Mouse (Mus musculus) spleen, adult 18-20 months (tissue): Measurements from ENCODE around the gene Arhgap24.
A peak's percentile ranks its signal among the peaks of the same experiment; 100 is the strongest.

ENCODE experiments used
- DNase-seq, 2 experiments: peaks; one replicate each; pipeline ENCODE4 v3.0.0; 2022; ENCODE audit warnings: mixed read lengths in 2 of 2

Arhgap24 gene

GRCm38 (mm10) chr5:102749020-102749419, 267.8 kb downstream of the Arhgap24 start:
- DNase-seq = no peak

GRCm38 (mm10) chr5:102750674-102751073, 269.5 kb downstream of the Arhgap24 start:
- no peak for DNase-seq

- no peak for DNase-seq
Observed at GRCm38 (mm10) chr5:102751661-102752307, 270.6 kb downstream of the Arhgap24 start.

- DNase-seq = no peak
Observed at GRCm38 (mm10) chr5:102752308-102752663, 271.1 kb downstream of the Arhgap24 start.

GRCm38 (mm10) chr5:102757040-102757439, 275.8 kb downstream of the Arhgap24 start:
- no peak for DNase-seq

- no peak for DNase-seq
Observed at GRCm38 (mm10) chr5:102765694-102766093, 284.5 kb downstream of the Arhgap24 start.

GRCm38 (mm10) chr5:102766311-102767057, 285.3 kb downstream of the Arhgap24 start:
- peak in 1 of 2 experiments; percentile 49 for DNase-seq

GRCm38 (mm10) chr5:102767058-102767444, 285.9 kb downstream of the Arhgap24 start:
- no peak for DNase-seq

DNA sequence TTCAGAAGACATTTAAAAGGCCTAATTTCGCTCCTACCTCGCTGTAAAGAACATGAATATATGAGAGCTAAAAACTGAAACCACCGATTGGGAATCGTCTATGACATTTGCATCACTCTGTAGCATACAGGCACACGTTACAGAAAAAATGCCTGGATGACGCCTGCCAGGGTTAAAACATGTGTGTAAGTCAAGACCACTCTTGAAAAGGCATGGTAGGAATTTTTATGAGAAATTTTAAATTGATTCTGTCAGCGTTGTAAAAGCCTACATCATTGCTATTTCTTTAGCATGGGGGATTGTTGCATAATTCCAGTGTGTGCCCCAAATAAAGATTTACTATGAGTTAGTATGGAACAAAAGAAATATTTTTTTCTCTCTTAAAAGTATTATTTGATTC, 286.6 kb downstream of the Arhgap24 start:
- no peak for DNase-seq

DNA sequence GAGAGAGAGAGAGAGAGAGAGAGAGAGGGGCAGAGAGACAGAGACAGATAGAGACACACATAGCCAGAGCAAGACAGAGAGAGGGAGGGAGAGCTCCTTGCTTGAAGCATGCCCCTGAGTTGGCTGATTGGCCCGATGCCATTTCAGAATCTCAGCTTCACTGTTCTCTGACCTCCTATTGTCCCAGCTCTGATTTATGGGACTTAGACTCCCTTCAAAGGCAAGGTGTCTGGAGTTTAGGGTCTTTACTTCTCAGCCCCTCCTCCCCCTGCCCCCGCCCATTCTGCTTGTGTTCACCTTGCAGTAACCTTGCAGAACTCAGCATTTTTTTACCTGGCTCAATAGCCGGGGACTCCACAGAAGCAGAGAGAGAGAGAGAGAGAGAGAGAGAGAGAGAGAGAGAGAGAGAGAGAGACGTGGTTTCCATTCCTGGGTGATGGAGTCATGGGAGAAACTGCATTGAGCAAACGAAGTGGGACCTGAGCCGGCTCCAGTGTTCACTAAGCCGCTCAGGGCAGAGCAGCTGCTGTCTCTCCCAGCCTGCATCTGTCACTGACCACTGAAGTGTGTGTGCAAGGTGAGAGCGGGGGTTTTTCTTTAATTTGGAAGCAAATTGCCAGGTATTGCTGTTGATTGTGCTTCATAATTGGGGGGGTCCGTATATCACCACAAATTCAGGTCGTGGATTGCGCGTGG, 287.3 kb downstream of the Arhgap24 start:
- DNase-seq = no peak

- no peak for DNase-seq
Observed at GRCm38 (mm10) chr5:102770611-102771010, 289.4 kb downstream of the Arhgap24 start.

DNA sequence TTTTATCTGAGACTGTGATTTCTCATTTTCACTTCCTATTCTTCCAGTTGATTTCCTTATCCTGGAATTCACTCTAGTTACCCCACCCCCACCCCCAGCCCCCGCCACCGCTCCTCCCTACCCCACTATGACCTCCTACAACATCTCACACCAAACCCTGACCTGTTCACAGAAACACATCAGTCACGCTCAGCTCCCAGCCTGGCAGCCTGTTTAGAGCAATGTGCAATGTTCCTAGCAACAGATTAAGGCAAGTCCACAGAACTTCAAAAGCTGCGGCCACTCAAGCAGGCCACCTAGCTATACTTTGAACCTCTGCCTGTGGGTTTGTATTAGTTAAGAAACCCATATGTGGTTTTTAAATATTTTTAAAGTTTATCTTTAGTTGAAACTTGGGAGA, 293.3 kb downstream of the Arhgap24 start:
- no peak for DNase-seq

- DNase-seq = no peak
Observed at GRCm38 (mm10) chr5:102777255-102777654, 296.1 kb downstream of the Arhgap24 start.

DNA sequence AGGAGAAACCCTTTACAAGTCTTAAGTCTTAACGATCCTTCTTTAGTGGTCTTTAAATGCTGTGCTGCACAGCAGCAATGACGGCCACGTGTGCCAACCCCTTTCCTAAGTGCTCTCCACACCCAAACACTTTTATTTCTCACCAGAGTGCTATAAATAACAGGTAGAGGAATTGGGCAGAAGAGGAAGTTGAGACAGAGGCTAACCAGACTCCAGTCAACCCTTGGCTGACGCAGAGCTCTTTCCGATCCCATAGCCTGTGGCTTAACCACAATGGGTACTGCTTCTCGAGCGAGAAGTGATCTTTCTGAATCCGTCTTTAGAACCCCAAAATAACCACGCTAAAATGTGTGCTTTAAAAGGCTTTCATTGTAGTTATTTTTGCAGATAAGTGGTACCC, 296.7 kb downstream of the Arhgap24 start:
- DNase-seq = peak in 1 of 2 experiments; percentile 14

DNA sequence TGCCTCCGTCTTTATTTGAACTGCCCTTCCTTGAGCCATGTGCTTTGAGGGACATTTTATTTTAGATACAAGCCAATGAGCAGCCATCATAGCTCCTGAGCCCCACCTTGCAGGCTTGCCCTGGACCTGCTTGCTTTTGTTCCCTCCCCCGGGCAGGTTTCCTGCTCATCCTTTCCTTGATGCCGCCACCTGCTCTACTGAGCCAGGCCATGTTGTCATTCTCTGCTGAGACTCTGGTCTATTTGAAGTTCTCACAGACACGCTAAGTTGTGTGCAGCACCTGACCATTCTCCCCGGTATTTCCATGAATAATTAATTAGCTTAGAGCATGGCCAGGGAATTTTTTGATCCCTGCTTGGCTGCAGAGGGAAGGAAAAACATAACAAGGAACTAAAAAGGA, 297.1 kb downstream of the Arhgap24 start:
- DNase-seq = no peak

DNA sequence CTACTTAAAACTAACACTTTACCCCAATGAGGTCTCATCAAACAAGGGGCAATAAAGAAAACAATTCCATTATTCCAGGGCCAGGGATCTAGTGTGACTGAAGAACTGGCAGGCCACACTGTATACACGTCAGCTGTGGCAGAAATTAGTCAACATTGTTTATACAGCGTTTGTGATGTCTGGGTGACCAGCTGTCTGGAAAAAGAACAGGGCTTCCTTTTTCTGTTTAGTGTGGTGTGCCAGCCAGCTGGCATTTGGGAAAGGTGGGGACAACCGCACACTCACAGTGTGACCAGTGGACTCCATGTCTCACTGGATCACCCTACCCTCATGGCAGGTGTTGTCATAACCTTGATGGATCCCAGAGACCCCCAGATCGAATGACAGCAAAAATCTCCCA, 302.4 kb downstream of the Arhgap24 start:
- no peak for DNase-seq

DNA sequence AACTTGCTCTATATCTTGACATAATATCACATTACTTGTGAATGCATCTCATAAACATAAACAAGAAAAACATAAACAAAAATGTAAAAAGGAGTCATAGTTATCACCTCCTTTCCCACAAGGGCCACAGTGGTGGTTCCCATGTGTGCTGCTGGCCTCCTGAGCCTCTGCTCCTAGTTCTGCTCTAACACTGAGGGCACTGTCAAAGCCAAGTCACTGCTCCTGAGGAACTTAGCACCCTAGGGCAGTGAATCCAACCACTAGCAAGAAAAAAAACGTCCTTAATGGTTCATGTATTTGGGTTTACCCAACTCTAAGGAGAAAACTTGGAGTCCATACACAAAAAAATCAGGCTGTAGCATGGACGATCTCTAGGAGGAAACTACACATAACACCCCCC, 304.9 kb downstream of the Arhgap24 start:
- no peak for DNase-seq

GRCm38 (mm10) chr5:102788437-102788836, 307.2 kb downstream of the Arhgap24 start:
- no peak for DNase-seq

DNA sequence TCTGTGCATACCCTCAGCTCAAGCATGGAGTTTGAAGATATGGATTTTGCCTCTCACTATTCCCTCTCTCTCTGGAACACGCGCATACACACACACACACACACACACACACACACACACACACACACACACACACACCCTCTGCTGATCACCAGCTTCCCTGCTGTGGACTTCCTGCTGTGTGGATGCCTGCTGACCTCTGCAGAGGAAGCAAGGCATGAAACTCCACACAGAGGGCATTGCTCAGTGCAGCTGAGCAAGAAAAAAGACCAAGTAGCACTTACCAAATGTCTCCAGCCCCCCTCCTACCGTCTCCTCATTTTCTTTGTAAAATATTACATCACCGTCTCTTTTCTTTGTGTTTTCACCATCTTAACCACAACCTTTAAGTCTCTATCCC, 310.1 kb downstream of the Arhgap24 start:
- no peak for DNase-seq

DNA sequence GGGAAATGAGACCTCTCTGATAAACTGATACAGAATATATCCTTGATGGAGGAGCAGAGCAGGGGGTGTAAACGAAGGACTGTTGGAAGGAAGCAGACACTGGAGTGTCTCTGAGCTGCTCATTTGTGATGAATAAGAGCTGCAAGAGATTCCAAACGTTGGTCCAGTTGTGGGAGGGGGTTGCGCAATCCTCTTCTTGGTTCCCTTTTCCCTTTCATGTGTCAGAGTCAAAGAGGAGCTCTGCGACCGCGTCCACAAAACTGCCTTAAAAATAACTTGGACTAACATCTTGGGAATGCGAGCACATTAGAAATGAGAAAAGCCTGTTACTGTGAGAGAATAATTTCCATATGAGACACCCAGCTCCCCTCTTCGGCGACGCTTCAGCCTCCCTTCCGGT, 312.3 kb downstream of the Arhgap24 start:
- no peak for DNase-seq

GRCm38 (mm10) chr5:102801469-102801868, 320.3 kb downstream of the Arhgap24 start:
- no peak for DNase-seq

DNA sequence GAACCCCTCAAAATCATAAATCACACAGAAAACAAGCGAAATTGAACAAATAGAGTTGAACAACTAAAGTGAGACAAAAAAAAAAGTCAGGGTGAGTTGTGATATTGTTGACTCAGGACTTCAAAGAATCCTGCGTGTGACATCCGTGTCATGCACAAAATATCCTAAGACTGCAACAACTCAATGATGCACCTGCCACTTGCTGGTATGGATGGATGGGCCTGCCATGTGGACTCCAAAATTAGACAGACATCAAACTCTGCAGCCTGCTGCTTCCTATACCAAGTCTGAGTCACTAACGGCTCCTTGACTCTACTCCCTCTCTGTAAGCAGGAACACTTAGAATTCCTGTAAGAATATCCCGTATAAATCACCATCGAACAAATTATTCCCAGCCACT, 321.6 kb downstream of the Arhgap24 start:
- no peak for DNase-seq

DNA sequence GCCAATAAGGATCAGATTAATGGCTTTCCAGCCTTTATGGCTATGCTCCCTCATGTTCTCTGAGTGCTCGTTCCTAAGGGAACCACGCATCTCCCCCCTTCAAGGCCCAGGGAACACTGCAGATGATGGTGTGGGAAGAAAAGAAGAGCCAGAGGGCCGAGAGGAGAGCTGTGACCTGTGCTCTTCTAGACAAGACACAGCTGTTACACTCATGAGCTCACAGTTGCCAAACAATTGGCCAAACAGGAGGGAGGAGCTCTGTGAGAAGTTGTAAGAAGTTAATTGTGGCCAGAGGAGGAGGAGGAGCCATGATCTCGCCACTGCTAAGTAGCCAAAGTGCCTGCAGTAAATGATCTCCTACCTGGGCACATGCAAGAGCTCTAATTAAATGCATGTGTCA, 322.5 kb downstream of the Arhgap24 start:
- no peak for DNase-seq

DNA sequence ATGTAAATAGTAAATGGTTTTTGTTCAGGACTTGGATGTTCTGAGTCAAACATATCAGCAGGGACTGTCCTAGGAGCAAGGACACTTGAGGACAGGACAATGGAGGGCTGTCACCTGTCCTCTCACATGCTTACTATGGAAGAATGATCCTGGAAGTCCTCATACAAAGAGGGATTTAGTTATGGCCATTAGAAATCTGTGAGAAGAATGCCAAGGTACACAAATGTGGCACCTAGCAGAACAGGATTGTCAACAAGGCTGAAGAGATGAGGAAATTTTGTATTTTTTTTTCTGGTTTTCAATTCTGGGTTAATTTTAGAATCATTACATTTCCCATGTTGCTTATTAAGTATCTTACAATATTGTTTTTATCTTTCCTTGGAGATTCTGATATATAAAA, 326.3 kb downstream of the Arhgap24 start:
- DNase-seq = no peak
